9 mouse cellular contexts compared by ENCODE assay signal in the genomic region with DNA sequence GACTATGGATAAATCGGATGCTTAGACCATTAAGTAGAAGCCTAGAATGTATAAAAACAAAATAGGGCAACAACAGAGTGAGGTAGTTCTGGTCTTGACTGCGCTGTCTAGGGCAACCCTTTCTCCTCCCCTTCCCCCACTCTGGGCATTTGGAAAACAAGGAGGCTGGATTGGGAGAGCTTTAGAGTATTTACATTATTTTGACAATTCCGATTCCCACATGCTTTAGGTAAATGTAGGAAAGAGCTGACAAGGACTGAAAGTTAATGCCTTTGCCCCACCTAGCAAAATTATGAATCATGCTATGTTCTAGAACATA. TPM values are rescaled to one million over a fixed set of nuclear protein-coding genes. Genes with fewer than 3 reads are reported as not detected.
DNase-seq lines count a peak whose midpoint lies in the region; ATAC-seq and TF ChIP-seq lines count a peak whose summit lies in the region.
"Had no signal": no experiment of that assay in that cellular context is flagged by ENCODE, and none has a peak within 500 bp of the region (broad histone marks: within the 10 kb centered on the region; RNA-seq: fewer than 3 reads in every experiment).

No protein-coding gene starts in this region.

- H3K36me3 ChIP-seq in forebrain, embryonic 11.5 days (ENCODE audit: control insufficient read depth, insufficient read depth, low read length) = no peaks in the 10 kb centered on the region
- H3K36me3 ChIP-seq in forebrain, embryonic 13.5 days (ENCODE audit: poor library complexity, severe bottlenecking) = no peaks in the 10 kb centered on the region
- no peaks in the 10 kb centered on the region for H3K36me3 ChIP-seq in lung, embryonic 14.5 days (ENCODE audit: insufficient read depth)
- no peaks in the 10 kb centered on the region for H3K36me3 ChIP-seq in hindbrain, postnatal 0 days (ENCODE audit: insufficient read depth, low read length)

- no peak overlapping the region for H3K4me2 ChIP-seq in forebrain, embryonic 11.5 days (ENCODE audit: low read depth, low read length, severe bottlenecking)
- H3K4me2 ChIP-seq in forebrain, embryonic 13.5 days = no peak overlapping the region; the same call in 1 of the 2 replicates
- peak overlapping the region; percentile 41 for H3K4me2 ChIP-seq in lung, embryonic 14.5 days
- H3K4me2 ChIP-seq in hindbrain, postnatal 0 days (ENCODE audit: low read depth, low read length) = no peak overlapping the region

- no peak overlapping the region for H3K4me3 ChIP-seq in forebrain, embryonic 11.5 days (ENCODE audit: low read depth, low read length)
- no peak overlapping the region for H3K4me3 ChIP-seq in forebrain, embryonic 13.5 days
- H3K4me3 ChIP-seq in lung, embryonic 14.5 days (ENCODE audit: low read depth, low read length) = no peak overlapping the region
- H3K4me3 ChIP-seq in hindbrain, postnatal 0 days (ENCODE audit: low read length) = no peak overlapping the region
- H3K4me3 ChIP-seq: left cerebral cortex, adult 2 months had no signal

- TF ChIP-seq CTCF in lung, embryonic 14.5 days (IDR thresholded peaks at IDR 0.05; ENCODE audit: low read depth) = no peak
- TF ChIP-seq CTCF in hindbrain, postnatal 0 days (IDR thresholded peaks at IDR 0.05; ENCODE audit: low read depth) = no peak

- no peak overlapping the region for H3K27ac ChIP-seq in forebrain, embryonic 11.5 days (ENCODE audit: low read depth, low read length)
- H3K27ac ChIP-seq in forebrain, embryonic 13.5 days = no peak overlapping the region
- H3K27ac ChIP-seq in lung, embryonic 14.5 days (ENCODE audit: low read depth) = no peak overlapping the region
- no peak overlapping the region for H3K27ac ChIP-seq in hindbrain, postnatal 0 days
- H3K27ac ChIP-seq: left cerebral cortex, adult 2 months had no signal

- WGBS in forebrain, embryonic 11.5 days = 44% methylated on average over 3 of the region's 3 CpGs
- WGBS in forebrain, embryonic 13.5 days = 50% methylated on average over 3 of the region's 3 CpGs
- WGBS in lung, embryonic 14.5 days = 41% methylated on average over 3 of the region's 3 CpGs
- WGBS in hindbrain, postnatal 0 days = 53% methylated on average over 3 of the region's 3 CpGs

- H3K4me1 ChIP-seq in forebrain, embryonic 11.5 days (replicated peaks; ENCODE audit: control insufficient read depth, insufficient read depth, low read length) = no peaks in the 10 kb centered on the region; the same call in 1 of the 2 replicates
- peaks cover 4% of the 10 kb centered on the region for H3K4me1 ChIP-seq in forebrain, embryonic 13.5 days
- H3K4me1 ChIP-seq in lung, embryonic 14.5 days (ENCODE audit: insufficient read depth) = peaks cover 16% of the 10 kb centered on the region; the same call in 1 of the 2 replicates
- 0 out of 2 replicates have a peak, but pooled peaks cover 4% of the 10 kb centered on the region for H3K4me1 ChIP-seq in hindbrain, postnatal 0 days (ENCODE audit: insufficient read depth, low read length)

- no peaks in the 10 kb centered on the region for H3K9me3 ChIP-seq in forebrain, embryonic 11.5 days (ENCODE audit: control insufficient read depth, low read length)
- no peaks in the 10 kb centered on the region for H3K9me3 ChIP-seq in forebrain, embryonic 13.5 days (replicated peaks)
- H3K9me3 ChIP-seq in lung, embryonic 14.5 days (ENCODE audit: low read depth, low read length) = no peaks in the 10 kb centered on the region
- H3K9me3 ChIP-seq in hindbrain, postnatal 0 days (ENCODE audit: low read length) = no peaks in the 10 kb centered on the region

- no peak overlapping the region for H3K9ac ChIP-seq in forebrain, embryonic 11.5 days (ENCODE audit: low read length)
- H3K9ac ChIP-seq in forebrain, embryonic 13.5 days = no peak overlapping the region
- no peak overlapping the region for H3K9ac ChIP-seq in lung, embryonic 14.5 days
- no peak overlapping the region for H3K9ac ChIP-seq in hindbrain, postnatal 0 days (replicated peaks; ENCODE audit: low read length)

- no peaks in the 10 kb centered on the region for H3K27me3 ChIP-seq in forebrain, embryonic 11.5 days (ENCODE audit: control insufficient read depth, insufficient read depth, low read length)
- H3K27me3 ChIP-seq in forebrain, embryonic 13.5 days = no peaks in the 10 kb centered on the region
- H3K27me3 ChIP-seq in lung, embryonic 14.5 days (ENCODE audit: insufficient read depth, low read length) = no peaks in the 10 kb centered on the region
- no peaks in the 10 kb centered on the region for H3K27me3 ChIP-seq in hindbrain, postnatal 0 days (ENCODE audit: insufficient read depth, low read length)

- ATAC-seq in forebrain, embryonic 11.5 days (replicated peaks; ENCODE audit: low FRiP score) = no peak
- ATAC-seq in forebrain, embryonic 13.5 days = no peak
- no peak for ATAC-seq in lung, embryonic 14.5 days (ENCODE audit: insufficient read depth)
- no peak for ATAC-seq in hindbrain, postnatal 0 days

- DNase-seq in forebrain, embryonic 11.5 days (ENCODE audit: low spot score) = peak; percentile 39
- peak; percentile 32 for DNase-seq in lung, embryonic 14.5 days
- DNase-seq in lung, postnatal 14 days = no peak
- DNase-seq in hindbrain, postnatal 0 days (ENCODE audit: low spot score) = peak; percentile 13
- peak; percentile 33 for DNase-seq in retina, embryonic 14.5 days (ENCODE audit: low spot score)
- no peak for DNase-seq in spleen, postnatal 4 days (ENCODE audit: low spot score in 2 of 2)
- DNase-seq in urinary bladder, postnatal 4 days (ENCODE audit: low spot score in 2 of 2) = no peak

RNA-seq across cellular contexts. Expression of gene Blmh, which starts 7.4 kb away (rescaled TPM):
- 167 and 174 TPM in 2 replicates for polyA plus RNA-seq in forebrain, embryonic 11.5 days (2014; fragmentation: Nextera tagmentation; extraction: Ambion mirVana)
- polyA plus RNA-seq in forebrain, embryonic 13.5 days (2015; fragmentation: Nextera tagmentation; extraction: Ambion mirVana) = 151 and 152 TPM in 2 replicates
- 155 and 160 TPM in 2 replicates for polyA plus RNA-seq in lung, embryonic 14.5 days (2014; fragmentation: Nextera tagmentation; extraction: Ambion mirVana)
- total RNA-seq in hindbrain, postnatal 0 days (2014; rRNA removed) = 56.4 and 58.8 TPM in 2 replicates
- polyA plus RNA-seq in hindbrain, postnatal 0 days (2015; fragmentation: Nextera tagmentation; extraction: Ambion mirVana) = 123 and 131 TPM in 2 replicates

RNA-seq across cellular contexts. Expression of gene Tmigd1, which starts 15.2 kb away (rescaled TPM):
- polyA plus RNA-seq in forebrain, embryonic 11.5 days (2014; fragmentation: Nextera tagmentation; extraction: Ambion mirVana) = not detected in 2 replicates
- polyA plus RNA-seq in forebrain, embryonic 13.5 days (2015; fragmentation: Nextera tagmentation; extraction: Ambion mirVana) = 0.12 TPM in 1 of 2 replicates, not detected in the other
- polyA plus RNA-seq in lung, embryonic 14.5 days (2014; fragmentation: Nextera tagmentation; extraction: Ambion mirVana) = 0.13 TPM in 1 of 2 replicates, not detected in the other
- total RNA-seq in hindbrain, postnatal 0 days (2014; rRNA removed) = 0.26 TPM in 1 of 2 replicates, not detected in the other
- polyA plus RNA-seq in hindbrain, postnatal 0 days (2015; fragmentation: Nextera tagmentation; extraction: Ambion mirVana) = not detected in 2 replicates
- total RNA-seq: left cerebral cortex, adult 2 months had no signal

Comparison
In these comparisons a context has a peak if more than half of its experiments do, and no peak if none do; other contexts are left out.
1. DNase-seq: peak in forebrain, embryonic 11.5 days (single experiment), lung, embryonic 14.5 days (single experiment), hindbrain, postnatal 0 days (single experiment) and retina, embryonic 14.5 days (single experiment); none in lung, postnatal 14 days (single experiment), spleen, postnatal 4 days (0 of 2) and urinary bladder, postnatal 4 days (0 of 2).